Mouse (Mus musculus) lung, embryonic 16.5 days (tissue): ENCODE measurements around the gene Yipf6. TPM values are rescaled to one million over a fixed set of nuclear protein-coding genes. Genes with fewer than 3 reads are reported as not detected.

Experiments used
- ATAC-seq: fragments of 200-750 bp; cut with Nextera tagmentation; 2 replicates; pipeline ENCODE4 v1.8.0; 2017; ENCODE audit warnings: low read depth, mild to moderate bottlenecking, moderate library complexity
- H3K27ac ChIP-seq: fragments of 300-500 bp; sonication (generic); 2 replicates; pipeline ENCODE4 v1.5.1; 2014; ENCODE audit warnings: mild to moderate bottlenecking, control low read depth, low read length
- H3K27me3 ChIP-seq: fragments of 300-500 bp; sonication (generic); 2 replicates; pipeline ENCODE4 v1.6.1; 2014; ENCODE audit warnings: low read depth, low read length, mixed read lengths; ENCODE audit not compliant: control insufficient read depth, insufficient read depth
- H3K36me3 ChIP-seq: fragments of 300-500 bp; sonication (generic); 2 replicates; pipeline ENCODE4 v1.6.1; 2014; ENCODE audit warnings: low read length; ENCODE audit not compliant: control insufficient read depth, insufficient read depth
- H3K4me1 ChIP-seq: fragments of 300-500 bp; sonication (generic); replicated peaks from 2 replicates; pipeline ENCODE4 v1.6.1; 2014; ENCODE audit warnings: low read length, mixed read lengths; ENCODE audit not compliant: control insufficient read depth, insufficient read depth
- H3K4me2 ChIP-seq: fragments of 300-500 bp; sonication (generic); 2 replicates; pipeline ENCODE4 v1.6.1; 2014; ENCODE audit warnings: low read depth, low read length, control low read depth
- H3K4me3 ChIP-seq: fragments of 300-500 bp; sonication (generic); 2 replicates; pipeline ENCODE4 v1.5.1; 2014; ENCODE audit warnings: mild to moderate bottlenecking, low read length, control low read depth
- H3K9ac ChIP-seq: fragments of 300-500 bp; sonication (generic); 2 replicates; pipeline ENCODE4 v1.6.1; 2014; ENCODE audit warnings: low read length, control low read depth
- H3K9me3 ChIP-seq: fragments of 300-500 bp; sonication (generic); 2 replicates; pipeline ENCODE4 v1.6.1; 2016; ENCODE audit warnings: low read length; ENCODE audit not compliant: control insufficient read depth
- WGBS: fragments of 180-500 bp; shearing (Covaris S2); extraction: QIAGEN DNeasy Blood & Tissue Kit; methylation state at CpG from one replicate; pipeline ENCODE4 v1.1.7; 2014; 5-methylcytosine and 5-hydroxymethylcytosine counted together
- polyA plus RNA-seq: library from polyadenylated mRNA; unstranded; fragments of >200 nt; fragmentation: Nextera tagmentation; extraction: Ambion mirVana; gene quantifications from 2 replicates; pipeline ENCODE4 v1.2.1, GENCODE M21; 2015

The Yipf6 gene
- polyA plus RNA-seq: 37.5 and 38.2 TPM in 2 replicates

- Histone ChIP-seq H3K36me3 (no peaks in the 10 kb centered on the region), H3K27ac (peak within 1 kb of the TSS; percentile 97), H3K4me2 (peak within 1 kb of the TSS; percentile 61), H3K27me3 (no peaks in the 10 kb centered on the region), H3K4me3 (peak within 1 kb of the TSS; percentile 58), H3K9me3 (no peaks in the 10 kb centered on the region), H3K4me1 (peaks cover 3% of the 10 kb centered on the region; the same call in 1 of the 2 replicates), H3K9ac (peak within 1 kb of the TSS; percentile 80)
- no peak for ATAC-seq
- 42% methylated on average over 3 of the region's 3 CpGs for WGBS
These were observed at the start of gene Yipf6 for GRCm38 (mm10) chrX:98936101-98936500. Gene Yipf6 (plus strand): TSS chrX:98936316.

GRCm38 (mm10) chrX:98890072-98890405 lies 46.1 kb upstream of the Yipf6 start:
- Histone ChIP-seq H3K27ac (peak overlapping the region; percentile 83), H3K36me3 (no peaks in the 10 kb centered on the region), H3K4me1 (0 out of 2 replicates have a peak, but pooled peaks cover 5% of the 10 kb centered on the region), H3K9me3 (no peaks in the 10 kb centered on the region), H3K27me3 (peaks cover 3% of the 10 kb centered on the region; the same call in 1 of the 2 replicates), H3K4me2 (peak overlapping the region; percentile 68), H3K9ac (peak overlapping the region; percentile 58), H3K4me3 (peak overlapping the region; percentile 60)
- 0 out of 2 replicates have a peak, but pooled peaks have one; percentile 6 for ATAC-seq
- 13% methylated on average over 14 of the region's 14 CpGs for WGBS

GRCm38 (mm10) chrX:98890406-98891116 lies 45.6 kb upstream of the Yipf6 start, which contains the start of gene Ophn1:
Gene Ophn1 (minus strand): TSS chrX:98891025.
- WGBS: 14% methylated on average over 48 of the region's 48 CpGs
- Histone ChIP-seq H3K27me3 (peaks cover 3% of the 10 kb centered on the region; the same call in 1 of the 2 replicates), H3K9ac (peak within 1 kb of the TSS; percentile 58), H3K4me2 (peak within 1 kb of the TSS; percentile 68), H3K4me3 (peak within 1 kb of the TSS; percentile 60), H3K4me1 (0 out of 2 replicates have a peak, but pooled peaks cover 5% of the 10 kb centered on the region), H3K36me3 (no peaks in the 10 kb centered on the region), H3K9me3 (no peaks in the 10 kb centered on the region), H3K27ac (peak within 1 kb of the TSS; percentile 83)
- peak; percentile 97 for ATAC-seq

GRCm38 (mm10) chrX:98898307-98898706 lies 37.8 kb upstream of the Yipf6 start:
- Histone ChIP-seq H3K4me3 (no peak overlapping the region), H3K27ac (no peak overlapping the region), H3K4me1 (no peaks in the 10 kb centered on the region), H3K36me3 (no peaks in the 10 kb centered on the region), H3K27me3 (no peaks in the 10 kb centered on the region), H3K9me3 (no peaks in the 10 kb centered on the region), H3K9ac (no peak overlapping the region), H3K4me2 (no peak overlapping the region)
- 54% methylated on average over 3 of the region's 3 CpGs for WGBS
- ATAC-seq: 0 out of 2 replicates have a peak, but pooled peaks have one; percentile 43

GRCm38 (mm10) chrX:98904226-98904625 lies 31.9 kb upstream of the Yipf6 start:
- no peak overlapping the region for H3K4me3 ChIP-seq
- H3K27me3 ChIP-seq: 0 out of 2 replicates have a peak, but pooled peaks cover 2% of the 10 kb centered on the region
- no peak for ATAC-seq
- H3K4me1 ChIP-seq: no peaks in the 10 kb centered on the region
- no peak overlapping the region for H3K4me2 ChIP-seq
- no peak overlapping the region for H3K9ac ChIP-seq
- H3K27ac ChIP-seq: no peak overlapping the region
- H3K36me3 ChIP-seq: no peaks in the 10 kb centered on the region
- H3K9me3 ChIP-seq: no peaks in the 10 kb centered on the region
- 87% methylated on average over 6 of the region's 6 CpGs for WGBS

GRCm38 (mm10) chrX:98908910-98909309 lies 27.2 kb upstream of the Yipf6 start:
- Histone ChIP-seq H3K4me2 (no peak overlapping the region), H3K4me3 (no peak overlapping the region), H3K9me3 (no peaks in the 10 kb centered on the region), H3K36me3 (no peaks in the 10 kb centered on the region), H3K27me3 (0 out of 2 replicates have a peak, but pooled peaks cover 2% of the 10 kb centered on the region), H3K9ac (no peak overlapping the region), H3K27ac (no peak overlapping the region), H3K4me1 (no peaks in the 10 kb centered on the region)
- ATAC-seq: no peak
- WGBS: 27% methylated on average over 1 of the region's 1 CpGs

GRCm38 (mm10) chrX:98919423-98919822 lies 16.7 kb upstream of the Yipf6 start:
- no peaks in the 10 kb centered on the region for H3K36me3 ChIP-seq
- no peak overlapping the region for H3K4me2 ChIP-seq
- no peak overlapping the region for H3K27ac ChIP-seq
- no peak overlapping the region for H3K4me3 ChIP-seq
- H3K9me3 ChIP-seq: no peaks in the 10 kb centered on the region
- no peak for ATAC-seq
- WGBS: 16% methylated on average over 6 of the region's 6 CpGs
- no peaks in the 10 kb centered on the region for H3K4me1 ChIP-seq
- H3K9ac ChIP-seq: no peak overlapping the region
- H3K27me3 ChIP-seq: peaks cover 2% of the 10 kb centered on the region; the same call in 1 of the 2 replicates

- Histone ChIP-seq H3K4me1 (peaks cover 3% of the 10 kb centered on the region; the same call in 1 of the 2 replicates), H3K27me3 (no peaks in the 10 kb centered on the region), H3K4me3 (peak overlapping the region; percentile 58), H3K36me3 (no peaks in the 10 kb centered on the region), H3K9ac (peak overlapping the region; percentile 80), H3K9me3 (no peaks in the 10 kb centered on the region), H3K27ac (peak overlapping the region; percentile 97), H3K4me2 (peak overlapping the region; percentile 61)
- peak; percentile 93 for ATAC-seq
- WGBS: 17% methylated on average over 66 of the region's 66 CpGs
These were observed 815 bp downstream of the Yipf6 start for GRCm38 (mm10) chrX:98936707-98937554.
